Mouse (Mus musculus): ENCODE measurements around the gene Tifab.

Tifab gene

DNA sequence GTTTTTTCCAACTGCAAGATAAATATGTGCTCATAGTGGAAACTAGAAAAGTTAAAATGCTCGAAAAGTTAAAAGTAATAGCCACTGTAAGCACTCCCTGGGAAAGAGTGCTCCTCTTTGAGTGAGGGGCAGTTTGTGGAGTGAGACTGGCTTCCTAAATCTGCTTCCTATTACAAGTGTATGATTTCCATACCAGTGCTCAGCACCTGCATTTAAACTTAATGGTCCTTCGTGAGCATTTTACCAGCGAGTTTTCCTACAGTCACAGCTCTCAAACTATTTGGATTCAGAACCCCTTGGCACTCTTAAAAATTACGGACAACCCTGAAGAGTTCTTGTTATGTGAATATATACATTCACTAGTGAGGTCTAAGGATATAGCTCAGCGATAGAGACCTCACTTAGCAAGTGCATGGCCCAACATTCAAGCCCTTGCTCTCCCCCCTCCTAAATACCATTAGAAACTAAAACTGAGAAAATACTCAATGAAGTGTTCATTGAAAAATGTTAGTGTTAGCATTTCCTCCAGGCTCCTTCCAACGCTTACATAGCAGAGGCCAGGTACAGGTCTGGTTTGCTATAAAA is 39.4 kb downstream of the Tifab start:
- DNase-seq (ENCODE audit: low read depth, low spot score): no peak

- DNase-seq (ENCODE audit: low read depth, low spot score): no peak
Measured at GRCm38 (mm10) chr13:56136200-56136599, 42.5 kb downstream of the Tifab start, which contains the start of gene H2afy. Gene H2afy, minus strand, starts transcription at chr13:56136361.

- peak; percentile 78 for DNase-seq (ENCODE audit: low read depth, low spot score)
Measured at GRCm38 (mm10) chr13:56135231-56136052, 43.2 kb downstream of the Tifab start.

- DNase-seq (ENCODE audit: low read depth, low spot score): no peak
Measured at GRCm38 (mm10) chr13:56134631-56135181, 44.0 kb downstream of the Tifab start.

DNA sequence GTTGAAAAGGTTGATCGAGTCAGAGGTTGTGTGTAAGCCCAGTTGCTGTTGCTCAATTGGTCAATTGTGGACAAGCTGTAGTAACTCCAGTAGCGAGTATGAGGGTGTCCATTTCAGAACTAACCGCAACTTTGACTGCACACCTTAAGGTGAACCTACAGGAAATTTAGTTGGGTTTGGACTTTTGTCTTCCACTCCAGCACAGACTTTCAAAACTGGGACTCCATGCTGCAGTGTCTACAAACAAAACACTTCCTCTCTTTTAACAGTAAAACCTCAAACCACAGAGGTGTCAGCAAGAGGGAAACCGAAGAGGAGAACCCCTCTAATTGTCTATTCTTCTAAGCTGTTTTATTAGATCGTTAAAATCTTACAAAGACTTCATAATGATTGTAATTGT is 44.7 kb downstream of the Tifab start:
- DNase-seq (ENCODE audit: low read depth, low spot score): no peak

GRCm38 (mm10) chr13:56132941-56133340 is 45.7 kb downstream of the Tifab start:
- peak; percentile 43 for DNase-seq (ENCODE audit: low read depth, low spot score)

DNA sequence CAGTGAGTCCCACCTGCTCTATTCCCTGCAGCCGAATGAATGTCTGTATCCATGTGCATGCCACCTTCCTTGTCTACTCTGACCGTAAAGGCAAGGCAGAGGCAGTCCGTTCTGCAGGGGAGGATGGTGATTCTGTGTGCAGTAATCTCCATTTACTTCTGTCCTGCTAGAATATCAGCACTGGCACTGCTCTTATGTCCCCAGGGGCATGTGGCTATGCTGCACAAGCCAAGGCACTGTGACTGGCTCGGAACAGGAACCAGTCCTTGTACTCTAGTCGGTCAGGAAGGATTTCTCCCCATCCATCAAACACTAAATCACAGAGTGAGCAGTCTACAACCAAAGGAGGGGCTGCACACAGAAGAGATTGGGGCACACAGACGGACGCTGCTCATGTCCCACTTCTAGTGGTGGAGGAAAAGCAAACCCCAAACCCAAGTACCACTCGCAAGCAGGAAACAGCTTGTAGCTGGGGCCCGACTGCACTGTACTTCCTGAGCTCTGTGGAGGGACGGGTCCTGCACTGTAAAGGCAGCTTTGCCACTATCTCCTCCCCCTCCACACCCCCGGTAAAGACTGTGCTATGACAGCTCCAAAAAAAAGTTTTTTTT is 46.3 kb downstream of the Tifab start:
- DNase-seq (ENCODE audit: low read depth, low spot score): no peak

DNA sequence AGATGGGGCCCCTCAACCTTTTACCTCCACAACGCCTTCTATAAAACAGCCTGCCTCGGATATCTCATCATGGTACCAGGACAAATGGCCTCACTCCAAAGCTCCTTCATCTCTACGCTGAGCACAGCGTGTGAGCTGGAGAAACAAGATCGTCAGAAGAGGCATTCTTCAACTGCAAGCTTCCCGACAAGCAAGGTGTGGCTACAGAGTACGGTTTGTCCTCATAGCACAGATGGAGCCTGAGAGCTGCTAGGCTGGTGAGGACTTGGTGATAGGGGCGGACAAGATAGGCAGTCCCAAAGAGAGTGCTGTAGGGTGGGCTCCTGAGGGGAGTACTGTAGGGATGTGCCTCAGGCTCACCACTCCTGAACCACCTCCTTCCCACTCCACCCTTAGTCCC is 48.1 kb downstream of the Tifab start:
- no peak for DNase-seq (ENCODE audit: low read depth, low spot score)

GRCm38 (mm10) chr13:56129578-56129977 is 49.1 kb downstream of the Tifab start:
- DNase-seq (ENCODE audit: low read depth, low spot score): no peak

GRCm38 (mm10) chr13:56129014-56129413 is 49.7 kb downstream of the Tifab start:
- no peak for DNase-seq (ENCODE audit: low read depth, low spot score)

DNA sequence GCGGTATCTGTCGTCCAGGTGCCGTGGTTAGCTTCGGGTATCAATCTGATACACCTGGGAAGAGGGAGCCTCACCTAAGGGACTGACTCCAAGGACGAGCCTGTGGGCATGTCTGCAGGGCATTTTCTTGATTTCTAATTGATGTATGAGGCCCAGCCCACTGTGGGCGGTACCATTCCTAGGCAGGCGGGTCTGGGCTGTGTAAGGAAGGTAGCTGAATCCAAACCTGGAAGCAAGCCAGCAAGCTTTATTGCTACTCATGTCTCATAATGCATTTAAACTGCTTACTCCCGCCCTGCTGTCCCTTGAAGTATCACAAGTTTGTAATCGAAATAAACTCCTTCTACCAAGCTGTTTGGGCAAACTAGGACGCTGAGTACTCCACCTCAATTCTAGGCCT is 53.1 kb downstream of the Tifab start:
- no peak for DNase-seq (ENCODE audit: low read depth, low spot score)
